Mouse (Mus musculus): Measurements from ENCODE around the gene Srm. TPM values are rescaled to one million over a fixed set of nuclear protein-coding genes. Genes with fewer than 3 reads are reported as not detected.
A peak's percentile ranks its signal among the peaks of the same experiment; 100 is the strongest.

Gene Srm
- polyA plus RNA-seq, 1 experiment from 2014 or later = 273 TPM

- ATAC-seq (ENCODE audit: low read depth) (peak; percentile 26; the same call in 1 of the 2 replicates), DNase-seq (ENCODE audit: low spot score) (peak; percentile 34)
- H3K4me3 ChIP-seq (ENCODE audit: low read depth, low read length) = no peak overlapping the region
- H3K4me2 ChIP-seq (ENCODE audit: low read depth, low read length) = no peak overlapping the region
- no peak overlapping the region for H3K27ac ChIP-seq (replicated peaks; ENCODE audit: low read depth, low read length)
- peaks cover 10% of the 10 kb centered on the region for H3K36me3 ChIP-seq (ENCODE audit: control insufficient read depth, insufficient read depth, low read length)
- no peak overlapping the region for H3K9ac ChIP-seq (ENCODE audit: low read depth, low read length)
- H3K9me3 ChIP-seq (ENCODE audit: control insufficient read depth, low read length) = 0 out of 2 replicates have a peak, but pooled peaks cover 1% of the 10 kb centered on the region
- whole genome bisulfite sequencing = 56% methylated on average over 10 of the region's 10 CpGs
- no peaks in the 10 kb centered on the region for H3K4me1 ChIP-seq (ENCODE audit: control insufficient read depth, insufficient read depth, low read length)
- H3K27me3 ChIP-seq (replicated peaks; ENCODE audit: control insufficient read depth, insufficient read depth, low read length) = no peaks in the 10 kb centered on the region
These were observed 12.3 kb downstream of the Srm start for GRCm38 (mm10) chr4:148603376-148604139.

- H3K27me3 ChIP-seq (replicated peaks; ENCODE audit: control insufficient read depth, insufficient read depth, low read length) = no peaks in the 10 kb centered on the region
- no peak overlapping the region for H3K27ac ChIP-seq (replicated peaks; ENCODE audit: low read depth, low read length)
- no peaks in the 10 kb centered on the region for H3K4me1 ChIP-seq (ENCODE audit: control insufficient read depth, insufficient read depth, low read length)
- peak; percentile 66; the same call in 1 of the 2 replicates for ATAC-seq (ENCODE audit: low read depth)
- H3K4me3 ChIP-seq (ENCODE audit: low read depth, low read length) = no peak overlapping the region
- no peak overlapping the region for H3K9ac ChIP-seq (ENCODE audit: low read depth, low read length)
- 61% methylated on average over 7 of the region's 7 CpGs for WGBS
- no peak overlapping the region for H3K4me2 ChIP-seq (ENCODE audit: low read depth, low read length)
- peaks cover 4% of the 10 kb centered on the region for H3K36me3 ChIP-seq (ENCODE audit: control insufficient read depth, insufficient read depth, low read length)
- DNase-seq (ENCODE audit: low spot score) = peak; percentile 41
- H3K9me3 ChIP-seq (ENCODE audit: control insufficient read depth, low read length) = no peaks in the 10 kb centered on the region
These were observed 12.8 kb downstream of the Srm start for GRCm38 (mm10) chr4:148604141-148604540.

GRCm38 (mm10) chr4:148604541-148605165 is 13.3 kb downstream of the Srm start:
- no peaks in the 10 kb centered on the region for H3K9me3 ChIP-seq (ENCODE audit: control insufficient read depth, low read length)
- peak; percentile 53 for DNase-seq (ENCODE audit: low spot score)
- ATAC-seq (ENCODE audit: low read depth) = no peak
- 84% methylated on average over 3 of the region's 3 CpGs for WGBS
- no peak overlapping the region for H3K4me2 ChIP-seq (ENCODE audit: low read depth, low read length)
- H3K4me3 ChIP-seq (ENCODE audit: low read depth, low read length) = no peak overlapping the region
- H3K27me3 ChIP-seq (replicated peaks; ENCODE audit: control insufficient read depth, insufficient read depth, low read length) = no peaks in the 10 kb centered on the region
- H3K27ac ChIP-seq (replicated peaks; ENCODE audit: low read depth, low read length) = no peak overlapping the region
- no peak overlapping the region for H3K9ac ChIP-seq (ENCODE audit: low read depth, low read length)
- no peaks in the 10 kb centered on the region for H3K4me1 ChIP-seq (ENCODE audit: control insufficient read depth, insufficient read depth, low read length)
- no peaks in the 10 kb centered on the region for H3K36me3 ChIP-seq (ENCODE audit: control insufficient read depth, insufficient read depth, low read length)

GRCm38 (mm10) chr4:148607758-148608157 is 16.5 kb downstream of the Srm start:
- Histone ChIP-seq H3K9me3 (ENCODE audit: control insufficient read depth, low read length) (no peaks in the 10 kb centered on the region), H3K36me3 (ENCODE audit: control insufficient read depth, insufficient read depth, low read length) (peaks cover 7% of the 10 kb centered on the region), H3K9ac (ENCODE audit: low read depth, low read length) (no peak overlapping the region), H3K4me1 (ENCODE audit: control insufficient read depth, insufficient read depth, low read length) (no peaks in the 10 kb centered on the region), H3K4me2 (ENCODE audit: low read depth, low read length) (no peak overlapping the region), H3K27me3 (replicated peaks; ENCODE audit: control insufficient read depth, insufficient read depth, low read length) (no peaks in the 10 kb centered on the region), H3K27ac (replicated peaks; ENCODE audit: low read depth, low read length) (no peak overlapping the region), H3K4me3 (ENCODE audit: low read depth, low read length) (no peak overlapping the region)
- 27% methylated on average over 5 of the region's 5 CpGs for WGBS
- ATAC-seq (ENCODE audit: low read depth) = no peak
- DNase-seq (ENCODE audit: low spot score) = peak; percentile 42

GRCm38 (mm10) chr4:148609805-148610204 is 18.5 kb downstream of the Srm start:
- 89% methylated on average over 5 of the region's 5 CpGs for WGBS
- H3K27ac ChIP-seq (replicated peaks; ENCODE audit: low read depth, low read length) = no peak overlapping the region
- no peak for ATAC-seq (ENCODE audit: low read depth)

GRCm38 (mm10) chr4:148610631-148611364 is 19.5 kb downstream of the Srm start:
- no peaks in the 10 kb centered on the region for H3K9me3 ChIP-seq (ENCODE audit: control insufficient read depth, low read length)
- H3K4me1 ChIP-seq (ENCODE audit: control insufficient read depth, insufficient read depth, low read length) = no peaks in the 10 kb centered on the region
- no peak overlapping the region for H3K27ac ChIP-seq (replicated peaks; ENCODE audit: low read depth, low read length)
- H3K36me3 ChIP-seq (ENCODE audit: control insufficient read depth, insufficient read depth, low read length) = peaks cover 31% of the 10 kb centered on the region
- H3K27me3 ChIP-seq (replicated peaks; ENCODE audit: control insufficient read depth, insufficient read depth, low read length) = no peaks in the 10 kb centered on the region
- 71% methylated on average over 5 of the region's 5 CpGs for WGBS
- H3K4me2 ChIP-seq (ENCODE audit: low read depth, low read length) = no peak overlapping the region
- ATAC-seq (ENCODE audit: low read depth) (no peak), DNase-seq (ENCODE audit: low spot score) (no peak)
- H3K4me3 ChIP-seq (ENCODE audit: low read depth, low read length) = no peak overlapping the region
- no peak overlapping the region for H3K9ac ChIP-seq (ENCODE audit: low read depth, low read length)

More at GRCm38 (mm10) chr4:148609805-148610204, 18.5 kb downstream of the Srm start:
- H3K9ac ChIP-seq (ENCODE audit: low read depth, low read length) = no peak overlapping the region
- no peak overlapping the region for H3K4me3 ChIP-seq (ENCODE audit: low read depth, low read length)
- no peaks in the 10 kb centered on the region for H3K9me3 ChIP-seq (ENCODE audit: control insufficient read depth, low read length)
- H3K4me1 ChIP-seq (ENCODE audit: control insufficient read depth, insufficient read depth, low read length) = no peaks in the 10 kb centered on the region
- H3K27me3 ChIP-seq (replicated peaks; ENCODE audit: control insufficient read depth, insufficient read depth, low read length) = no peaks in the 10 kb centered on the region
- DNase-seq (ENCODE audit: low spot score) = no peak
- no peak overlapping the region for H3K4me2 ChIP-seq (ENCODE audit: low read depth, low read length)
- peaks cover 21% of the 10 kb centered on the region for H3K36me3 ChIP-seq (ENCODE audit: control insufficient read depth, insufficient read depth, low read length)

GRCm38 (mm10) chr4:148612557-148612956 is 21.3 kb downstream of the Srm start:
- Histone ChIP-seq H3K4me1 (ENCODE audit: control insufficient read depth, insufficient read depth, low read length) (no peaks in the 10 kb centered on the region), H3K36me3 (ENCODE audit: control insufficient read depth, insufficient read depth, low read length) (peaks cover 49% of the 10 kb centered on the region), H3K27ac (replicated peaks; ENCODE audit: low read depth, low read length) (no peak overlapping the region), H3K27me3 (replicated peaks; ENCODE audit: control insufficient read depth, insufficient read depth, low read length) (no peaks in the 10 kb centered on the region), H3K9me3 (ENCODE audit: control insufficient read depth, low read length) (no peaks in the 10 kb centered on the region), H3K4me3 (ENCODE audit: low read depth, low read length) (no peak overlapping the region), H3K9ac (ENCODE audit: low read depth, low read length) (no peak overlapping the region), H3K4me2 (ENCODE audit: low read depth, low read length) (no peak overlapping the region)
- DNase-seq (ENCODE audit: low spot score) (no peak), ATAC-seq (ENCODE audit: low read depth) (no peak)
- 69% methylated on average over 4 of the region's 4 CpGs for WGBS

GRCm38 (mm10) chr4:148613738-148614137 is 22.4 kb downstream of the Srm start:
- no peaks in the 10 kb centered on the region for H3K9me3 ChIP-seq (ENCODE audit: control insufficient read depth, low read length)
- H3K4me3 ChIP-seq (ENCODE audit: low read depth, low read length) = no peak overlapping the region
- peaks cover 57% of the 10 kb centered on the region for H3K36me3 ChIP-seq (ENCODE audit: control insufficient read depth, insufficient read depth, low read length)
- H3K27ac ChIP-seq (replicated peaks; ENCODE audit: low read depth, low read length) = no peak overlapping the region; the same call in 1 of the 2 replicates
- H3K9ac ChIP-seq (ENCODE audit: low read depth, low read length) = no peak overlapping the region
- WGBS = 84% methylated on average over 9 of the region's 9 CpGs
- no peaks in the 10 kb centered on the region for H3K4me1 ChIP-seq (ENCODE audit: control insufficient read depth, insufficient read depth, low read length)
- ATAC-seq (ENCODE audit: low read depth) (no peak), DNase-seq (ENCODE audit: low spot score) (no peak)
- no peak overlapping the region for H3K4me2 ChIP-seq (ENCODE audit: low read depth, low read length)
- no peaks in the 10 kb centered on the region for H3K27me3 ChIP-seq (replicated peaks; ENCODE audit: control insufficient read depth, insufficient read depth, low read length)
